Mouse (Mus musculus) megakaryocyte, embryonic 14.5 days (primary cell): Measurements from ENCODE around the gene Hoxb7. TPM values are rescaled to one million over a fixed set of nuclear protein-coding genes. Genes with fewer than 3 reads are reported as not detected.

ENCODE experiments used
- H3K27me3 ChIP-seq: replicated peaks from 2 replicates; pipeline ENCODE3; 2012; ENCODE audit warnings: inconsistent platforms
- H3K36me3 ChIP-seq: replicated peaks from 2 replicates; pipeline ENCODE3; 2012; ENCODE audit warnings: low read length, inconsistent platforms, mixed read lengths
- H3K4me1 ChIP-seq: 2 replicates; pipeline ENCODE4 v1.6.1; 2012; ENCODE audit warnings: inconsistent platforms
- H3K4me3 ChIP-seq: replicated peaks from 2 replicates; pipeline ENCODE3; 2012; ENCODE audit warnings: moderate library complexity, mild to moderate bottlenecking, inconsistent platforms
- H3K9me3 ChIP-seq: 2 replicates; pipeline ENCODE4 v1.6.1; 2012; ENCODE audit warnings: inconsistent platforms
- FLI1 ChIP-seq: IDR thresholded peaks from 2 replicates; pipeline ENCODE4 v1.6.1; 2012; ENCODE audit warnings: low read length, inconsistent platforms, mixed read lengths
- GATA1 ChIP-seq: IDR thresholded peaks from 3 replicates; pipeline ENCODE4 v1.6.1; 2012; ENCODE audit warnings: mixed read lengths, low read length, inconsistent platforms, borderline replicate concordance
- polyA plus RNA-seq: library from polyadenylated mRNA; stranded (reverse); fragments of >175 nt; gene quantifications from 2 replicates; pipeline ENCODE4 v1.2.3, GENCODE M21; 2012; ENCODE audit warnings: low replicate concordance; ENCODE audit not compliant: insufficient read depth

The Hoxb7 gene
- polyA plus RNA-seq, 1 experiment: not detected

GRCm38 (mm10) chr11:96333241-96334001, 47.0 kb downstream of the Hoxb7 start:
- no peak overlapping the region for H3K4me3 ChIP-seq

GRCm38 (mm10) chr11:96334002-96334364, 47.6 kb downstream of the Hoxb7 start:
- TF ChIP-seq FLI1 (no peak), GATA1 (no peak)
- H3K9me3 ChIP-seq: no peaks in the 10 kb centered on the region
- no peak overlapping the region for H3K4me3 ChIP-seq
- H3K27me3 ChIP-seq: peaks cover 91% of the 10 kb centered on the region
- H3K36me3 ChIP-seq: no peaks in the 10 kb centered on the region
- H3K4me1 ChIP-seq: no peaks in the 10 kb centered on the region

More at GRCm38 (mm10) chr11:96333241-96334001, 47.0 kb downstream of the Hoxb7 start:
- TF ChIP-seq FLI1 (no peak), GATA1 (no peak)
- H3K27me3 ChIP-seq: peaks cover 89% of the 10 kb centered on the region
- H3K36me3 ChIP-seq: no peaks in the 10 kb centered on the region
- no peaks in the 10 kb centered on the region for H3K9me3 ChIP-seq
- H3K4me1 ChIP-seq: no peaks in the 10 kb centered on the region

GRCm38 (mm10) chr11:96334998-96335397, 48.6 kb downstream of the Hoxb7 start:
- no peak for TF ChIP-seq GATA1
- no peak for TF ChIP-seq FLI1
- Histone ChIP-seq H3K9me3 (no peaks in the 10 kb centered on the region), H3K4me1 (no peaks in the 10 kb centered on the region), H3K4me3 (no peak overlapping the region), H3K27me3 (peaks cover 94% of the 10 kb centered on the region), H3K36me3 (no peaks in the 10 kb centered on the region)

- H3K4me3 ChIP-seq: no peak overlapping the region
- no peaks in the 10 kb centered on the region for H3K9me3 ChIP-seq
- H3K27me3 ChIP-seq: peaks cover 94% of the 10 kb centered on the region
- H3K4me1 ChIP-seq: no peaks in the 10 kb centered on the region; the same call in 1 of the 2 replicates
- H3K36me3 ChIP-seq: no peaks in the 10 kb centered on the region
- TF ChIP-seq FLI1 (no peak), GATA1 (no peak)
Measured at GRCm38 (mm10) chr11:96336597-96336996, 50.2 kb downstream of the Hoxb7 start.

GRCm38 (mm10) chr11:96337026-96337425, 50.6 kb downstream of the Hoxb7 start:
- TF ChIP-seq FLI1 (no peak), GATA1 (no peak)
- Histone ChIP-seq H3K27me3 (peaks cover 94% of the 10 kb centered on the region), H3K9me3 (no peaks in the 10 kb centered on the region)

GRCm38 (mm10) chr11:96338957-96339855, 52.8 kb downstream of the Hoxb7 start:
- H3K27me3 ChIP-seq: peaks cover 91% of the 10 kb centered on the region
- TF ChIP-seq GATA1 (no peak), FLI1 (no peak)
- no peaks in the 10 kb centered on the region for H3K36me3 ChIP-seq
- no peaks in the 10 kb centered on the region; the same call in 1 of the 2 replicates for H3K4me1 ChIP-seq
- no peaks in the 10 kb centered on the region for H3K9me3 ChIP-seq
- H3K4me3 ChIP-seq: no peak overlapping the region

More at GRCm38 (mm10) chr11:96337026-96337425, 50.6 kb downstream of the Hoxb7 start:
- Histone ChIP-seq H3K4me1 (no peaks in the 10 kb centered on the region; the same call in 1 of the 2 replicates), H3K36me3 (no peaks in the 10 kb centered on the region), H3K4me3 (no peak overlapping the region)

Other genes with a start within 250 kb of the Hoxb7 start
- 12.1 and 13.8 TPM in 2 replicates for gene Ube2z, start 221.2 kb upstream of the Hoxb7 start, polyA plus RNA-seq
- 305 and 325 TPM in 2 replicates for gene Atp5g1, start 211.0 kb upstream of the Hoxb7 start, polyA plus RNA-seq
- gene Calcoco2, start 174.7 kb upstream of the Hoxb7 start, polyA plus RNA-seq: not detected in 2 replicates
- not detected in 2 replicates for gene Ttll6, start 152.8 kb upstream of the Hoxb7 start, polyA plus RNA-seq
- gene Hoxb13, start 92.3 kb upstream of the Hoxb7 start, polyA plus RNA-seq: not detected in 2 replicates
- gene Hoxb9, start 15.2 kb upstream of the Hoxb7 start, polyA plus RNA-seq: 0.09 TPM in 1 of 2 replicates, not detected in the other
- not detected in 2 replicates for gene Hoxb8, start 4.7 kb upstream of the Hoxb7 start, polyA plus RNA-seq
- gene Hoxb6, start 5.9 kb downstream of the Hoxb7 start, polyA plus RNA-seq: not detected in 2 replicates
- gene Hoxb5, start 16.7 kb downstream of the Hoxb7 start, polyA plus RNA-seq: not detected in 2 replicates
- 1.5 and 4.5 TPM in 2 replicates for gene Hoxb4, start 31.6 kb downstream of the Hoxb7 start, polyA plus RNA-seq
- gene Hoxb3, start 36.7 kb downstream of the Hoxb7 start, polyA plus RNA-seq: 0.21 and 1.2 TPM in 2 replicates
- gene Hoxb2, start 63.9 kb downstream of the Hoxb7 start, polyA plus RNA-seq: not detected in 2 replicates
- 0.12 TPM in 1 of 2 replicates, not detected in the other for gene Hoxb1, start 79.1 kb downstream of the Hoxb7 start, polyA plus RNA-seq
- gene Skap1, start 178.0 kb downstream of the Hoxb7 start, polyA plus RNA-seq: not detected in 2 replicates